Mouse (Mus musculus): ENCODE results near the gene Anapc11. TPM values are rescaled to one million over a fixed set of nuclear protein-coding genes. Genes with fewer than 3 reads are reported as not detected.

The Anapc11 gene
- polyA plus RNA-seq, 1 experiment from 2014 or later, result 267 TPM

GRCm38 (mm10) chr11:120572417-120572751, 25.8 kb upstream of the Anapc11 start:
- peak overlapping the region; percentile 94 for H3K9ac ChIP-seq (replicated peaks; ENCODE audit: low read depth, low read length)
- H3K36me3 ChIP-seq (ENCODE audit: control insufficient read depth, insufficient read depth, low read length), result peaks cover 36% of the 10 kb centered on the region
- H3K27me3 ChIP-seq (ENCODE audit: control insufficient read depth, insufficient read depth, low read length), result no peaks in the 10 kb centered on the region
- H3K4me1 ChIP-seq (ENCODE audit: control insufficient read depth, insufficient read depth, low read length), result peaks cover 16% of the 10 kb centered on the region
- peak overlapping the region; percentile 84 for H3K27ac ChIP-seq (ENCODE audit: low read length)
- no peaks in the 10 kb centered on the region for H3K9me3 ChIP-seq (ENCODE audit: control insufficient read depth, low read depth, low read length)
- peak overlapping the region; percentile 95 for H3K4me3 ChIP-seq (ENCODE audit: low read depth, low read length)
- H3K4me2 ChIP-seq (replicated peaks; ENCODE audit: low read depth, low read length), result peak overlapping the region; percentile 91
- ATAC-seq (ENCODE audit: insufficient number of reproducible peaks, insufficient read depth, low FRiP score, low read depth), result peak; percentile 8; the same call in 1 of the 2 replicates
- WGBS, result under 1% methylated on average over 15 of the region's 24 CpGs

GRCm38 (mm10) chr11:120572752-120573584, 25.3 kb upstream of the Anapc11 start, which contains the start of gene P4hb:
Gene P4hb (minus strand): TSS chr11:120573253.
- Histone ChIP-seq H3K9me3 (ENCODE audit: control insufficient read depth, low read depth, low read length) (no peaks in the 10 kb centered on the region), H3K4me3 (ENCODE audit: low read depth, low read length) (peak within 1 kb of the TSS; percentile 95), H3K4me2 (replicated peaks; ENCODE audit: low read depth, low read length) (peak within 1 kb of the TSS; percentile 91), H3K4me1 (ENCODE audit: control insufficient read depth, insufficient read depth, low read length) (peaks cover 16% of the 10 kb centered on the region), H3K27ac (ENCODE audit: low read length) (peak within 1 kb of the TSS; percentile 96), H3K36me3 (ENCODE audit: control insufficient read depth, insufficient read depth, low read length) (peaks cover 36% of the 10 kb centered on the region), H3K27me3 (ENCODE audit: control insufficient read depth, insufficient read depth, low read length) (no peaks in the 10 kb centered on the region), H3K9ac (replicated peaks; ENCODE audit: low read depth, low read length) (peak within 1 kb of the TSS; percentile 94)
- whole genome bisulfite sequencing, result under 1% methylated on average over 94 of the region's 94 CpGs
- peak; percentile 97 for ATAC-seq (ENCODE audit: insufficient number of reproducible peaks, insufficient read depth, low FRiP score, low read depth)

- peak overlapping the region; percentile 85 for H3K4me2 ChIP-seq (replicated peaks; ENCODE audit: low read depth, low read length)
- H3K27ac ChIP-seq (ENCODE audit: low read length), result peak overlapping the region; percentile 96
These were observed 24.5 kb upstream of the Anapc11 start for GRCm38 (mm10) chr11:120573585-120574277.

GRCm38 (mm10) chr11:120574278-120574600, 24.0 kb upstream of the Anapc11 start:
- Histone ChIP-seq H3K4me1 (ENCODE audit: control insufficient read depth, insufficient read depth, low read length) (peaks cover 20% of the 10 kb centered on the region), H3K9me3 (ENCODE audit: control insufficient read depth, low read depth, low read length) (no peaks in the 10 kb centered on the region), H3K36me3 (ENCODE audit: control insufficient read depth, insufficient read depth, low read length) (peaks cover 40% of the 10 kb centered on the region), H3K27me3 (ENCODE audit: control insufficient read depth, insufficient read depth, low read length) (no peaks in the 10 kb centered on the region), H3K4me3 (ENCODE audit: low read depth, low read length) (peak overlapping the region; percentile 95), H3K27ac (ENCODE audit: low read length) (no peak overlapping the region), H3K4me2 (replicated peaks; ENCODE audit: low read depth, low read length) (peak overlapping the region; percentile 85), H3K9ac (replicated peaks; ENCODE audit: low read depth, low read length) (0 out of 2 replicates have a peak overlapping the region, but pooled peaks have one; percentile 14)
- ATAC-seq (ENCODE audit: insufficient number of reproducible peaks, insufficient read depth, low FRiP score, low read depth), result no peak
- WGBS, result 45% methylated on average over 5 of the region's 5 CpGs

More at GRCm38 (mm10) chr11:120573585-120574277, 24.5 kb upstream of the Anapc11 start:
- under 1% methylated on average over 23 of the region's 23 CpGs for WGBS
- Histone ChIP-seq H3K27me3 (ENCODE audit: control insufficient read depth, insufficient read depth, low read length) (no peaks in the 10 kb centered on the region), H3K36me3 (ENCODE audit: control insufficient read depth, insufficient read depth, low read length) (peaks cover 36% of the 10 kb centered on the region), H3K9me3 (ENCODE audit: control insufficient read depth, low read depth, low read length) (no peaks in the 10 kb centered on the region), H3K4me3 (ENCODE audit: low read depth, low read length) (peak overlapping the region; percentile 95), H3K4me1 (ENCODE audit: control insufficient read depth, insufficient read depth, low read length) (peaks cover 16% of the 10 kb centered on the region), H3K9ac (replicated peaks; ENCODE audit: low read depth, low read length) (peak overlapping the region; percentile 90)
- ATAC-seq (ENCODE audit: insufficient number of reproducible peaks, insufficient read depth, low FRiP score, low read depth), result no peak; the same call in 1 of the 2 replicates

GRCm38 (mm10) chr11:120575046-120575445, 23.2 kb upstream of the Anapc11 start:
- Histone ChIP-seq H3K9ac (replicated peaks; ENCODE audit: low read depth, low read length) (no peak overlapping the region), H3K27ac (ENCODE audit: low read length) (no peak overlapping the region), H3K4me3 (ENCODE audit: low read depth, low read length) (no peak overlapping the region), H3K4me1 (ENCODE audit: control insufficient read depth, insufficient read depth, low read length) (peaks cover 26% of the 10 kb centered on the region), H3K36me3 (ENCODE audit: control insufficient read depth, insufficient read depth, low read length) (peaks cover 43% of the 10 kb centered on the region), H3K9me3 (ENCODE audit: control insufficient read depth, low read depth, low read length) (no peaks in the 10 kb centered on the region), H3K27me3 (ENCODE audit: control insufficient read depth, insufficient read depth, low read length) (no peaks in the 10 kb centered on the region), H3K4me2 (replicated peaks; ENCODE audit: low read depth, low read length) (no peak overlapping the region)
- WGBS, result 73% methylated on average over 2 of the region's 2 CpGs
- no peak for ATAC-seq (ENCODE audit: insufficient number of reproducible peaks, insufficient read depth, low FRiP score, low read depth)

GRCm38 (mm10) chr11:120575940-120576339, 22.3 kb upstream of the Anapc11 start:
- Histone ChIP-seq H3K9ac (replicated peaks; ENCODE audit: low read depth, low read length) (no peak overlapping the region), H3K4me2 (replicated peaks; ENCODE audit: low read depth, low read length) (no peak overlapping the region), H3K36me3 (ENCODE audit: control insufficient read depth, insufficient read depth, low read length) (peaks cover 36% of the 10 kb centered on the region), H3K4me1 (ENCODE audit: control insufficient read depth, insufficient read depth, low read length) (peaks cover 28% of the 10 kb centered on the region), H3K4me3 (ENCODE audit: low read depth, low read length) (no peak overlapping the region), H3K9me3 (ENCODE audit: control insufficient read depth, low read depth, low read length) (no peaks in the 10 kb centered on the region), H3K27me3 (ENCODE audit: control insufficient read depth, insufficient read depth, low read length) (no peaks in the 10 kb centered on the region), H3K27ac (ENCODE audit: low read length) (no peak overlapping the region)
- ATAC-seq (ENCODE audit: insufficient number of reproducible peaks, insufficient read depth, low FRiP score, low read depth), result no peak

GRCm38 (mm10) chr11:120576365-120576981, 21.7 kb upstream of the Anapc11 start:
- Histone ChIP-seq H3K4me3 (ENCODE audit: low read depth, low read length) (no peak overlapping the region), H3K4me2 (replicated peaks; ENCODE audit: low read depth, low read length) (no peak overlapping the region), H3K27ac (ENCODE audit: low read length) (no peak overlapping the region), H3K36me3 (ENCODE audit: control insufficient read depth, insufficient read depth, low read length) (peaks cover 31% of the 10 kb centered on the region), H3K9ac (replicated peaks; ENCODE audit: low read depth, low read length) (no peak overlapping the region), H3K27me3 (ENCODE audit: control insufficient read depth, insufficient read depth, low read length) (no peaks in the 10 kb centered on the region), H3K4me1 (ENCODE audit: control insufficient read depth, insufficient read depth, low read length) (peaks cover 23% of the 10 kb centered on the region), H3K9me3 (ENCODE audit: control insufficient read depth, low read depth, low read length) (no peaks in the 10 kb centered on the region)
- ATAC-seq (ENCODE audit: insufficient number of reproducible peaks, insufficient read depth, low FRiP score, low read depth), result no peak
- WGBS, result 73% methylated on average over 3 of the region's 3 CpGs

GRCm38 (mm10) chr11:120577211-120578023, 20.8 kb upstream of the Anapc11 start:
- H3K27me3 ChIP-seq (ENCODE audit: control insufficient read depth, insufficient read depth, low read length), result no peaks in the 10 kb centered on the region
- no peak overlapping the region for H3K4me2 ChIP-seq (replicated peaks; ENCODE audit: low read depth, low read length)
- H3K9me3 ChIP-seq (ENCODE audit: control insufficient read depth, low read depth, low read length), result no peaks in the 10 kb centered on the region
- peaks cover 29% of the 10 kb centered on the region for H3K36me3 ChIP-seq (ENCODE audit: control insufficient read depth, insufficient read depth, low read length)
- no peak for ATAC-seq (ENCODE audit: insufficient number of reproducible peaks, insufficient read depth, low FRiP score, low read depth)
- WGBS, result 87% methylated on average over 7 of the region's 7 CpGs
- peaks cover 22% of the 10 kb centered on the region for H3K4me1 ChIP-seq (ENCODE audit: control insufficient read depth, insufficient read depth, low read length)
- H3K27ac ChIP-seq (ENCODE audit: low read length), result no peak overlapping the region
- no peak overlapping the region for H3K4me3 ChIP-seq (ENCODE audit: low read depth, low read length)
- H3K9ac ChIP-seq (replicated peaks; ENCODE audit: low read depth, low read length), result no peak overlapping the region
